Mouse (Mus musculus) forebrain, embryonic 11.5 days (tissue): ENCODE measurements around the gene Pygb. TPM values are rescaled to one million over a fixed set of nuclear protein-coding genes. Genes with fewer than 3 reads are reported as not detected.

Source experiments
- ATAC-seq: fragments of 200-750 bp; cut with Nextera tagmentation; replicated peaks from 2 replicates; pipeline ENCODE4 v1.8.0; 2017; ENCODE audit warnings: moderate TSS enrichment; ENCODE audit not compliant: low FRiP score
- DNase-seq: peaks from one replicate; pipeline ENCODE4 v3.0.0-alpha.2; 2017; ENCODE audit warnings: low spot score
- H3K27ac ChIP-seq: fragments of 300-500 bp; sonication (generic); 2 replicates; pipeline ENCODE4 v1.5.1; 2014; ENCODE audit warnings: low read depth, low read length
- H3K27me3 ChIP-seq: fragments of 300-500 bp; sonication (generic); 2 replicates; pipeline ENCODE4 v1.6.1; 2014; ENCODE audit warnings: mild to moderate bottlenecking, low read length, mixed read lengths; ENCODE audit not compliant: control insufficient read depth, insufficient read depth
- H3K36me3 ChIP-seq: fragments of 300-500 bp; sonication (generic); 2 replicates; pipeline ENCODE4 v1.6.1; 2014; ENCODE audit warnings: mild to moderate bottlenecking, low read length, moderate library complexity, mixed read lengths; ENCODE audit not compliant: control insufficient read depth, insufficient read depth
- H3K4me1 ChIP-seq: fragments of 300-500 bp; sonication (generic); replicated peaks from 2 replicates; pipeline ENCODE4 v1.6.1; 2014; ENCODE audit warnings: low read length, mixed read lengths; ENCODE audit not compliant: control insufficient read depth, insufficient read depth
- H3K4me2 ChIP-seq: fragments of 300-500 bp; sonication (generic); 2 replicates; pipeline ENCODE4 v1.6.1; 2014; ENCODE audit warnings: low read depth, mild to moderate bottlenecking, low read length, moderate library complexity, mixed read lengths; ENCODE audit not compliant: severe bottlenecking
- H3K4me3 ChIP-seq: fragments of 300-500 bp; sonication (generic); 2 replicates; pipeline ENCODE4 v1.5.1; 2014; ENCODE audit warnings: low read depth, low read length
- H3K9ac ChIP-seq: fragments of 300-500 bp; sonication (generic); 2 replicates; pipeline ENCODE4 v1.6.1; 2014; ENCODE audit warnings: low read length
- H3K9me3 ChIP-seq: fragments of 300-500 bp; sonication (generic); 2 replicates; pipeline ENCODE4 v1.6.1; 2016; ENCODE audit warnings: low read length, mixed read lengths; ENCODE audit not compliant: control insufficient read depth
- WGBS: fragments of 180-500 bp; shearing (Covaris S2); extraction: QIAGEN DNeasy Blood & Tissue Kit; methylation state at CpG from one replicate; pipeline ENCODE4 v1.1.7; 2014; 5-methylcytosine and 5-hydroxymethylcytosine counted together
- polyA plus RNA-seq: library from polyadenylated mRNA; unstranded; fragments of >200 nt; fragmentation: Nextera tagmentation; extraction: Ambion mirVana; gene quantifications from 2 replicates; pipeline ENCODE4 v1.2.1, GENCODE M21; 2014

The Pygb gene
- polyA plus RNA-seq, 1 experiment from 2014 or later, result 55.6 TPM

DNA sequence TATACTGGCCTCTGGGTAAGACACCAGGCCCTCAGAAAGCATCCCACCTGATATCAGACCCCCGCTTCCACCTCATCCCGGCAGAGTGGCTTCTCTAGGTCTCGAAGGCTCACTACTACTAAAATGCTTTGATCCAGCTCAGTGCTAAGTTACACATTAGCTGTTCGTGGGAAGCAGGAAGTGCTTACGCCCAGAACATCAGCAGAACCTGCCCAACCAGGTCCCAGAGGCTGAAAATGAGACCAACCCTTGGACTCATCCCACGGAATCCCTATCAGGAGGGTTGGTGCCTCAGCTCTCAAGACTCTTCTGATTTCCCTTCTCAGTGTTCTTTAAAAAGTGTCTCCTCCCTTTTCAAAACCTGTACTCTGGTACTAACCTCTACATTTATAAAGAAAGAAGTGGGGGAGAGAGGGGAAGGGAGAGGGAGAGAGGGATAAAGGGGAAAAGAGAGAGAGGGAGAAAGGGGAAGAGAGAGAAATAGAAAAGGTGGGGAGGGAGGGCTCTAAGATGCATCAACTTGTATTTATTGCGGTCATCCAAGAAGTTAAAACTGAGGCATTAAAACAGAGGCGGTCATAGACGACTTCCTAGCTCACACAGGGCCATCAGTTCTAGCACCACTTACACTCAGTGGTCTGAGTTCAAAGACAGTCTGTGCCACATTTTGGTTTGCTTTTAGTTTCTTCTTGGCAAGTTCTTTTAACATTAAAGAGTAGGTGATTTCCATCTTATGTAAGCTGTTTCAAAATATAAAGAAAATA lies 72.4 kb downstream of the Pygb start:
- Histone ChIP-seq H3K27ac (no peak overlapping the region), H3K4me2 (no peak overlapping the region), H3K36me3 (no peaks in the 10 kb centered on the region), H3K9me3 (no peaks in the 10 kb centered on the region), H3K4me1 (no peaks in the 10 kb centered on the region), H3K9ac (no peak overlapping the region), H3K27me3 (no peaks in the 10 kb centered on the region), H3K4me3 (no peak overlapping the region)
- WGBS, result 90% methylated on average over 9 of the region's 9 CpGs
- ATAC-seq (no peak), DNase-seq (no peak)

GRCm38 (mm10) chr2:150859709-150860470 lies 73.4 kb downstream of the Pygb start:
- H3K4me1 ChIP-seq, result no peaks in the 10 kb centered on the region
- DNase-seq (no peak), ATAC-seq (no peak)
- 85% methylated on average over 11 of the region's 11 CpGs for WGBS
- no peak overlapping the region for H3K4me2 ChIP-seq
- H3K9me3 ChIP-seq, result no peaks in the 10 kb centered on the region
- no peak overlapping the region for H3K9ac ChIP-seq
- H3K27ac ChIP-seq, result no peak overlapping the region
- H3K27me3 ChIP-seq, result no peaks in the 10 kb centered on the region
- no peak overlapping the region for H3K4me3 ChIP-seq
- H3K36me3 ChIP-seq, result no peaks in the 10 kb centered on the region

GRCm38 (mm10) chr2:150861128-150861527 lies 74.6 kb downstream of the Pygb start:
- Histone ChIP-seq H3K9me3 (no peaks in the 10 kb centered on the region), H3K4me1 (no peaks in the 10 kb centered on the region), H3K9ac (no peak overlapping the region), H3K27me3 (no peaks in the 10 kb centered on the region), H3K36me3 (no peaks in the 10 kb centered on the region), H3K4me3 (no peak overlapping the region), H3K27ac (no peak overlapping the region), H3K4me2 (no peak overlapping the region)
- 92% methylated on average over 2 of the region's 2 CpGs for WGBS
- DNase-seq (no peak), ATAC-seq (no peak)

GRCm38 (mm10) chr2:150867021-150867420 lies 80.5 kb downstream of the Pygb start:
- no peaks in the 10 kb centered on the region for H3K36me3 ChIP-seq
- no peaks in the 10 kb centered on the region for H3K9me3 ChIP-seq
- ATAC-seq (no peak), DNase-seq (no peak)
- no peaks in the 10 kb centered on the region for H3K4me1 ChIP-seq
- no peak overlapping the region for H3K4me2 ChIP-seq
- no peaks in the 10 kb centered on the region for H3K27me3 ChIP-seq
- H3K9ac ChIP-seq, result no peak overlapping the region
- WGBS, result 98% methylated on average over 2 of the region's 2 CpGs
- no peak overlapping the region for H3K4me3 ChIP-seq
- H3K27ac ChIP-seq, result no peak overlapping the region

GRCm38 (mm10) chr2:150869446-150869845 lies 82.9 kb downstream of the Pygb start:
- Histone ChIP-seq H3K4me2 (no peak overlapping the region), H3K4me3 (no peak overlapping the region), H3K36me3 (no peaks in the 10 kb centered on the region), H3K27me3 (no peaks in the 10 kb centered on the region), H3K9me3 (no peaks in the 10 kb centered on the region), H3K4me1 (no peaks in the 10 kb centered on the region), H3K9ac (no peak overlapping the region), H3K27ac (no peak overlapping the region)
- DNase-seq (no peak), ATAC-seq (no peak)
- 91% methylated on average over 1 of the region's 1 CpGs for WGBS

GRCm38 (mm10) chr2:150874508-150874907 lies 88.0 kb downstream of the Pygb start:
- H3K36me3 ChIP-seq, result no peaks in the 10 kb centered on the region
- 79% methylated on average over 1 of the region's 1 CpGs for WGBS
- H3K27ac ChIP-seq, result no peak overlapping the region

GRCm38 (mm10) chr2:150875226-150875625 lies 88.7 kb downstream of the Pygb start:
- H3K4me1 ChIP-seq, result no peaks in the 10 kb centered on the region
- H3K4me3 ChIP-seq, result no peak overlapping the region
- no peak overlapping the region for H3K27ac ChIP-seq
- H3K4me2 ChIP-seq, result no peak overlapping the region
- 98% methylated on average over 1 of the region's 1 CpGs for WGBS
- H3K9ac ChIP-seq, result no peak overlapping the region
- DNase-seq, result no peak
- H3K9me3 ChIP-seq, result no peaks in the 10 kb centered on the region
- ATAC-seq, result no peak
- no peaks in the 10 kb centered on the region for H3K36me3 ChIP-seq
- no peaks in the 10 kb centered on the region for H3K27me3 ChIP-seq

More at GRCm38 (mm10) chr2:150874508-150874907, 88.0 kb downstream of the Pygb start:
- Histone ChIP-seq H3K9ac (no peak overlapping the region), H3K4me2 (no peak overlapping the region), H3K9me3 (no peaks in the 10 kb centered on the region), H3K4me3 (no peak overlapping the region), H3K4me1 (no peaks in the 10 kb centered on the region), H3K27me3 (no peaks in the 10 kb centered on the region)
- ATAC-seq, result no peak
- no peak for DNase-seq

DNA sequence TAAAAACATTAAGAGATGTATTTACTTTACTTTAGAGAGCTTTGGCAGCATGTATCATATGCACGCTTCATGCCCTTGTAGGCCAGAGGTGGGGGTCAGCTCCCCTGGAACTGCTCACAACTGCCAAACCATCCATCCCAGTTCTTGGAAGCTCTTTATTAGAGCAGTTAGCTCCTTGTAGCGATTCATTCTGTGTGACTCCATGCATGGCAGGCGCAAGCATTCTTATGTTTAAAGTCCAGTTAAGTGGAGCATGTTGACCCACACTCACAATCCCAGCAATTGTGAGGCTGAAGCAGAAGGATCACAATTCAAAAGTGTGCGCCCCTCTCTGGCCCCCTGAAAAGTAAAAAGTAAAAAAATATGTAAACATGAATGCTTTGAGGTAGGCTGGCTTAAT lies 91.0 kb downstream of the Pygb start:
- no peaks in the 10 kb centered on the region for H3K27me3 ChIP-seq
- H3K4me1 ChIP-seq, result no peaks in the 10 kb centered on the region
- no peak overlapping the region for H3K9ac ChIP-seq
- H3K4me2 ChIP-seq, result no peak overlapping the region
- H3K27ac ChIP-seq, result no peak overlapping the region
- DNase-seq, result no peak
- H3K36me3 ChIP-seq, result no peaks in the 10 kb centered on the region
- WGBS, result 90% methylated on average over 4 of the region's 4 CpGs
- no peak overlapping the region for H3K4me3 ChIP-seq
- H3K9me3 ChIP-seq, result no peaks in the 10 kb centered on the region
- no peak for ATAC-seq
